Mouse (Mus musculus) limb, embryonic 13.5 days (tissue): ENCODE data around the gene Rad54l. TPM values are rescaled to one million over a fixed set of nuclear protein-coding genes. Genes with fewer than 3 reads are reported as not detected.

ENCODE experiments used
- ATAC-seq: fragments of 200-750 bp; cut with Nextera tagmentation; 2 replicates; pipeline ENCODE4 v1.8.0; 2017; ENCODE audit warnings: low read depth, moderate number of reproducible peaks, moderate TSS enrichment; ENCODE audit not compliant: low FRiP score
- H3K27ac ChIP-seq: fragments of 300-500 bp; sonication (generic); 2 replicates; pipeline ENCODE4 v1.5.1; 2015; ENCODE audit warnings: inconsistent platforms, mild to moderate bottlenecking, moderate library complexity
- H3K27me3 ChIP-seq: fragments of 300-500 bp; sonication (generic); 2 replicates; pipeline ENCODE4 v1.6.1; 2015; ENCODE audit warnings: mild to moderate bottlenecking, inconsistent platforms
- H3K36me3 ChIP-seq: fragments of 300-500 bp; sonication (generic); 2 replicates; pipeline ENCODE4 v1.6.1; 2015; ENCODE audit warnings: inconsistent platforms, mild to moderate bottlenecking, moderate library complexity
- H3K4me1 ChIP-seq: fragments of 300-500 bp; sonication (generic); 2 replicates; pipeline ENCODE4 v1.6.1; 2015; ENCODE audit warnings: inconsistent platforms
- H3K4me2 ChIP-seq: fragments of 300-500 bp; sonication (generic); replicated peaks from 2 replicates; pipeline ENCODE4 v1.6.1; 2015; ENCODE audit warnings: inconsistent platforms, mild to moderate bottlenecking, moderate library complexity
- H3K4me3 ChIP-seq: fragments of 300-500 bp; sonication (generic); 2 replicates; pipeline ENCODE4 v1.5.1; 2015; ENCODE audit warnings: moderate library complexity, mild to moderate bottlenecking, inconsistent platforms
- H3K9ac ChIP-seq: fragments of 300-500 bp; sonication (generic); 2 replicates; pipeline ENCODE4 v1.6.1; 2015; ENCODE audit warnings: mild to moderate bottlenecking, inconsistent platforms
- H3K9me3 ChIP-seq: fragments of 300-500 bp; sonication (generic); 2 replicates; pipeline ENCODE4 v1.6.1; 2016; ENCODE audit warnings: inconsistent platforms
- WGBS: fragments of 180-500 bp; shearing (Covaris S2); methylation state at CpG from one replicate; pipeline ENCODE4 v1.1.7; 2015; 5-methylcytosine and 5-hydroxymethylcytosine counted together
- polyA plus RNA-seq: library from polyadenylated mRNA; unstranded; fragments of >200 nt; fragmentation: Nextera tagmentation; extraction: Ambion mirVana; gene quantifications from 2 replicates; pipeline ENCODE4 v1.2.1, GENCODE M21; 2015

Gene Rad54l
- polyA plus RNA-seq, 1 experiment from 2014 or later: 38.0 TPM

GRCm38 (mm10) chr4:116134990-116135389 is 11.5 kb upstream of the Rad54l start:
- Histone ChIP-seq H3K36me3 (no peaks in the 10 kb centered on the region; the same call in 1 of the 2 replicates), H3K4me2 (no peak overlapping the region), H3K27ac (no peak overlapping the region), H3K27me3 (no peaks in the 10 kb centered on the region), H3K4me3 (no peak overlapping the region), H3K9ac (no peak overlapping the region), H3K4me1 (no peaks in the 10 kb centered on the region), H3K9me3 (no peaks in the 10 kb centered on the region)
- no peak for ATAC-seq
- WGBS: 44% methylated on average over 2 of the region's 2 CpGs

- no peak overlapping the region for H3K27ac ChIP-seq
- ATAC-seq: no peak
- H3K9me3 ChIP-seq: no peaks in the 10 kb centered on the region
- H3K4me2 ChIP-seq: no peak overlapping the region
- H3K4me3 ChIP-seq: no peak overlapping the region
- H3K27me3 ChIP-seq: no peaks in the 10 kb centered on the region
- WGBS: 76% methylated on average over 4 of the region's 4 CpGs
- H3K4me1 ChIP-seq: no peaks in the 10 kb centered on the region
- no peaks in the 10 kb centered on the region; the same call in 1 of the 2 replicates for H3K36me3 ChIP-seq
- H3K9ac ChIP-seq: no peak overlapping the region
Measured at GRCm38 (mm10) chr4:116133126-116133525, 9.6 kb upstream of the Rad54l start.

GRCm38 (mm10) chr4:116127956-116128355 is 4.5 kb upstream of the Rad54l start:
- H3K9me3 ChIP-seq: no peaks in the 10 kb centered on the region
- ATAC-seq: no peak
- WGBS: 81% methylated on average over 6 of the region's 6 CpGs
- no peak overlapping the region for H3K9ac ChIP-seq
- peaks cover 13% of the 10 kb centered on the region for H3K4me1 ChIP-seq
- H3K36me3 ChIP-seq: no peaks in the 10 kb centered on the region
- H3K27me3 ChIP-seq: no peaks in the 10 kb centered on the region
- no peak overlapping the region for H3K4me3 ChIP-seq
- H3K4me2 ChIP-seq: no peak overlapping the region
- H3K27ac ChIP-seq: no peak overlapping the region

GRCm38 (mm10) chr4:116125803-116126386 is 2.4 kb upstream of the Rad54l start:
- no peak overlapping the region for H3K4me2 ChIP-seq
- 92% methylated on average over 4 of the region's 4 CpGs for WGBS
- H3K27me3 ChIP-seq: no peaks in the 10 kb centered on the region
- H3K9ac ChIP-seq: no peak overlapping the region
- H3K27ac ChIP-seq: no peak overlapping the region
- H3K36me3 ChIP-seq: no peaks in the 10 kb centered on the region
- no peak overlapping the region for H3K4me3 ChIP-seq
- no peaks in the 10 kb centered on the region for H3K9me3 ChIP-seq
- H3K4me1 ChIP-seq: peaks cover 20% of the 10 kb centered on the region
- no peak for ATAC-seq

- H3K4me3 ChIP-seq: peak overlapping the region; percentile 62
- no peak overlapping the region for H3K27ac ChIP-seq
- H3K4me1 ChIP-seq: peaks cover 20% of the 10 kb centered on the region
- H3K9ac ChIP-seq: peak overlapping the region; percentile 73
- H3K9me3 ChIP-seq: no peaks in the 10 kb centered on the region
- H3K4me2 ChIP-seq: peak overlapping the region; percentile 70
- H3K36me3 ChIP-seq: peaks cover 5% of the 10 kb centered on the region
- WGBS: 0% methylated on average over 1 of the region's 1 CpGs
- no peaks in the 10 kb centered on the region for H3K27me3 ChIP-seq
- ATAC-seq: no peak
Measured at GRCm38 (mm10) chr4:116122762-116123161, 728 bp downstream of the Rad54l start.

- no peaks in the 10 kb centered on the region for H3K27me3 ChIP-seq
- no peak for ATAC-seq
- H3K27ac ChIP-seq: no peak overlapping the region
- no peak overlapping the region for H3K9ac ChIP-seq
- 75% methylated on average over 2 of the region's 2 CpGs for WGBS
- H3K4me1 ChIP-seq: no peaks in the 10 kb centered on the region
- no peak overlapping the region for H3K4me3 ChIP-seq
- H3K9me3 ChIP-seq: no peaks in the 10 kb centered on the region
- H3K4me2 ChIP-seq: no peak overlapping the region
- H3K36me3 ChIP-seq: peaks cover 52% of the 10 kb centered on the region
Measured at GRCm38 (mm10) chr4:116111486-116111885, 12.0 kb downstream of the Rad54l start.

- no peak overlapping the region for H3K4me2 ChIP-seq
- no peak overlapping the region for H3K4me3 ChIP-seq
- H3K36me3 ChIP-seq: peaks cover 48% of the 10 kb centered on the region
- no peaks in the 10 kb centered on the region for H3K4me1 ChIP-seq
- H3K27me3 ChIP-seq: no peaks in the 10 kb centered on the region
- ATAC-seq: no peak
- H3K9ac ChIP-seq: no peak overlapping the region
- 95% methylated on average over 6 of the region's 6 CpGs for WGBS
- no peaks in the 10 kb centered on the region for H3K9me3 ChIP-seq
- H3K27ac ChIP-seq: no peak overlapping the region
Measured at GRCm38 (mm10) chr4:116110695-116111094, 12.8 kb downstream of the Rad54l start.

GRCm38 (mm10) chr4:116105278-116105677 is 18.2 kb downstream of the Rad54l start:
- ATAC-seq: no peak
- H3K4me3 ChIP-seq: no peak overlapping the region
- no peaks in the 10 kb centered on the region for H3K4me1 ChIP-seq
- no peak overlapping the region for H3K9ac ChIP-seq
- H3K9me3 ChIP-seq: no peaks in the 10 kb centered on the region
- H3K36me3 ChIP-seq: peaks cover 74% of the 10 kb centered on the region
- H3K27ac ChIP-seq: no peak overlapping the region
- H3K27me3 ChIP-seq: no peaks in the 10 kb centered on the region
- no peak overlapping the region for H3K4me2 ChIP-seq
- 94% methylated on average over 5 of the region's 5 CpGs for WGBS

- H3K27me3 ChIP-seq: no peaks in the 10 kb centered on the region
- H3K4me2 ChIP-seq: no peak overlapping the region
- no peak overlapping the region for H3K4me3 ChIP-seq
- WGBS: 91% methylated on average over 7 of the region's 7 CpGs
- H3K27ac ChIP-seq: no peak overlapping the region
- H3K9ac ChIP-seq: no peak overlapping the region
- no peak for ATAC-seq
- H3K36me3 ChIP-seq: peaks cover 94% of the 10 kb centered on the region
- no peaks in the 10 kb centered on the region for H3K4me1 ChIP-seq
- H3K9me3 ChIP-seq: no peaks in the 10 kb centered on the region
Measured at GRCm38 (mm10) chr4:116100959-116101358, 22.5 kb downstream of the Rad54l start.

- no peak for ATAC-seq
- Histone ChIP-seq H3K27me3 (no peaks in the 10 kb centered on the region), H3K9ac (no peak overlapping the region), H3K4me2 (no peak overlapping the region), H3K36me3 (peaks cover 98% of the 10 kb centered on the region), H3K27ac (no peak overlapping the region), H3K4me3 (no peak overlapping the region), H3K4me1 (no peaks in the 10 kb centered on the region), H3K9me3 (no peaks in the 10 kb centered on the region)
- WGBS: 78% methylated on average over 8 of the region's 8 CpGs
Measured at GRCm38 (mm10) chr4:116097211-116097610, 26.3 kb downstream of the Rad54l start.

GRCm38 (mm10) chr4:116096291-116096690 is 27.2 kb downstream of the Rad54l start:
- H3K4me1 ChIP-seq: no peaks in the 10 kb centered on the region
- no peak overlapping the region for H3K9ac ChIP-seq
- peaks cover 99% of the 10 kb centered on the region for H3K36me3 ChIP-seq
- H3K27me3 ChIP-seq: no peaks in the 10 kb centered on the region
- H3K4me3 ChIP-seq: no peak overlapping the region
- 89% methylated on average over 10 of the region's 10 CpGs for WGBS
- H3K4me2 ChIP-seq: no peak overlapping the region
- ATAC-seq: no peak
- no peaks in the 10 kb centered on the region for H3K9me3 ChIP-seq
- no peak overlapping the region for H3K27ac ChIP-seq

GRCm38 (mm10) chr4:116088510-116089249 is 34.8 kb downstream of the Rad54l start:
- no peaks in the 10 kb centered on the region for H3K4me1 ChIP-seq
- H3K9ac ChIP-seq: no peak overlapping the region
- H3K27me3 ChIP-seq: no peaks in the 10 kb centered on the region
- H3K4me3 ChIP-seq: no peak overlapping the region
- 87% methylated on average over 23 of the region's 23 CpGs for WGBS
- H3K27ac ChIP-seq: no peak overlapping the region
- no peak overlapping the region for H3K4me2 ChIP-seq
- no peak; the same call in 1 of the 2 replicates for ATAC-seq
- H3K9me3 ChIP-seq: no peaks in the 10 kb centered on the region
- peaks cover 95% of the 10 kb centered on the region for H3K36me3 ChIP-seq
